Mouse (Mus musculus): ENCODE results near the gene Gata5. TPM values are rescaled to one million over a fixed set of nuclear protein-coding genes. Genes with fewer than 3 reads are reported as not detected.

Gene Gata5
- polyA plus RNA-seq, 1 experiment: not detected

GRCm38 (mm10) chr2:180277773-180278320, 56.7 kb downstream of the Gata5 start:
- Histone ChIP-seq H3K4me3 (replicated peaks) (no peak overlapping the region), H3K27me3 (ENCODE audit: control insufficient read depth) (peaks cover 4% of the 10 kb centered on the region), H3K9me3 (ENCODE audit: control insufficient read depth, low read length) (no peaks in the 10 kb centered on the region), H3K4me1 (ENCODE audit: control insufficient read depth) (peaks cover 45% of the 10 kb centered on the region), H3K36me3 (ENCODE audit: control insufficient read depth) (no peaks in the 10 kb centered on the region)
- TF ChIP-seq TAL1 (IDR thresholded peaks at IDR 0.05; ENCODE audit: low read length) (no peak), GATA1 (IDR thresholded peaks at IDR 0.05; ENCODE audit: low read length) (no peak)

DNA sequence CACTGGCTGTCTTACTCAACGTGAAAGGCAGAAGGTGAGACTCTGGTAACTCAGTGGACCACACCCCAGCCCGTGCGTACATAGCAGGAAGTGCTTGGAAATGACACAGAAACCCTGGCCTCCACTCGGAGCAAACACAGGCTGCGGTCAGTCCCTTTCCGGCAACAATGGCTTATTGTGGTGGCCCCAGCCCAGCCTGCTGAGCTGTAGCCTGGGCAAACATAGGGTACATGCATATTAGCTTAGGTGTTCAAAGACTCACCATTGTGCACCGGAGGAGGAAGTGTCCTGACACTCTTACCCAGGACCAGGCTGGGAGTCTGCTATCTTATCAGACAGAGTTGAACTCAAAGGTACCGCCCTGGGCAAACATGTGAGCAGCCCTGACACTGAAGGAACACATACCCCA, 57.6 kb downstream of the Gata5 start:
- TF ChIP-seq GATA1 (IDR thresholded peaks at IDR 0.05; ENCODE audit: low read length) (no peak), TAL1 (IDR thresholded peaks at IDR 0.05; ENCODE audit: low read length) (no peak)
- peak overlapping the region; percentile 49 for H3K4me3 ChIP-seq (replicated peaks)
- peaks cover 54% of the 10 kb centered on the region for H3K4me1 ChIP-seq (ENCODE audit: control insufficient read depth)
- peaks cover 2% of the 10 kb centered on the region for H3K36me3 ChIP-seq (ENCODE audit: control insufficient read depth)
- H3K9me3 ChIP-seq (ENCODE audit: control insufficient read depth, low read length): no peaks in the 10 kb centered on the region
- peaks cover 4% of the 10 kb centered on the region for H3K27me3 ChIP-seq (ENCODE audit: control insufficient read depth)

- no peaks in the 10 kb centered on the region for H3K9me3 ChIP-seq (ENCODE audit: control insufficient read depth, low read length)
- H3K4me1 ChIP-seq (ENCODE audit: control insufficient read depth): peaks cover 59% of the 10 kb centered on the region
- peak overlapping the region; percentile 49 for H3K4me3 ChIP-seq (replicated peaks)
- peaks cover 4% of the 10 kb centered on the region for H3K27me3 ChIP-seq (ENCODE audit: control insufficient read depth)
- TF ChIP-seq GATA1 (IDR thresholded peaks at IDR 0.05; ENCODE audit: low read length) (no peak), TAL1 (IDR thresholded peaks at IDR 0.05; ENCODE audit: low read length) (no peak)
- H3K36me3 ChIP-seq (ENCODE audit: control insufficient read depth): peaks cover 7% of the 10 kb centered on the region
Measured at GRCm38 (mm10) chr2:180276385-180276784, 58.1 kb downstream of the Gata5 start.

GRCm38 (mm10) chr2:180275836-180276235, 58.7 kb downstream of the Gata5 start:
- no peaks in the 10 kb centered on the region for H3K9me3 ChIP-seq (ENCODE audit: control insufficient read depth, low read length)
- H3K36me3 ChIP-seq (ENCODE audit: control insufficient read depth): peaks cover 12% of the 10 kb centered on the region
- H3K27me3 ChIP-seq (ENCODE audit: control insufficient read depth): peaks cover 4% of the 10 kb centered on the region
- H3K4me1 ChIP-seq (ENCODE audit: control insufficient read depth): peaks cover 65% of the 10 kb centered on the region
- peak overlapping the region; percentile 49 for H3K4me3 ChIP-seq (replicated peaks)
- TF ChIP-seq GATA1 (IDR thresholded peaks at IDR 0.05; ENCODE audit: low read length) (no peak), TAL1 (IDR thresholded peaks at IDR 0.05; ENCODE audit: low read length) (no peak)

Other genes with a start within 250 kb of the Gata5 start
- not detected in 2 replicates for gene Hrh3, start 230.2 kb downstream of the Gata5 start, polyA plus RNA-seq (2012)
- 0.76 and 1.2 TPM in 2 replicates for gene Osbpl2, start 215.4 kb downstream of the Gata5 start, polyA plus RNA-seq (2012)
- gene Adrm1, start 163.2 kb downstream of the Gata5 start, polyA plus RNA-seq (2012): 69.4 and 72.6 TPM in 2 replicates
- 0.08 and 0.14 TPM in 2 replicates for gene Lama5, start 108.8 kb downstream of the Gata5 start, polyA plus RNA-seq (2012)
- gene Rps21, start 77.3 kb downstream of the Gata5 start, polyA plus RNA-seq (2012): 41.7 and 141 TPM in 2 replicates
- 0.77 and 1.2 TPM in 2 replicates for gene Cables2, start 61.2 kb downstream of the Gata5 start, polyA plus RNA-seq (2012)
- gene Rbbp8nl, start 44.8 kb downstream of the Gata5 start, polyA plus RNA-seq (2012): not detected in 2 replicates
- gene Slco4a1, start 121.5 kb upstream of the Gata5 start, polyA plus RNA-seq (2012): 0.01 and 0.05 TPM in 2 replicates
- gene Ntsr1, start 165.3 kb upstream of the Gata5 start, polyA plus RNA-seq (2012): not detected in 2 replicates
- gene Mrgbp, start 246.6 kb upstream of the Gata5 start, polyA plus RNA-seq (2012): 0.58 and 0.87 TPM in 2 replicates

Data from erythroblast, embryonic 14.5 days (primary cell).